Mouse (Mus musculus) left cerebral cortex, adult 18-20 months (tissue): ENCODE data around the gene Tagln2. TPM values are rescaled to one million over a fixed set of nuclear protein-coding genes. Genes with fewer than 3 reads are reported as not detected.

Experiments used
- DNase-seq, 2 experiments: peaks; one replicate each; pipeline ENCODE4 v3.0.0; 2021 to 2022; ENCODE audit warnings: low spot score in 2 of 2, mixed read lengths in 1 of 2
- long read RNA-seq, 2 experiments: library from polyadenylated mRNA; stranded (forward); transcript quantifications; one replicate each; pipeline ENCODE4 v2.0.0; 2021
- total RNA-seq, 2 experiments: library from RNA; stranded (reverse); gene quantifications; 2 replicates each; pipeline ENCODE4 v1.2.3; 2021

Tagln2 gene
- 10 to 100 TPM in 1 of 2 experiments, 1 to 10 TPM in 1; 8.2 to 12.3 TPM for total RNA-seq
- long read RNA-seq, experiment 1, partial matches to known transcripts = 0 of 4 reads
- long read RNA-seq, experiment 1, other reads (novel, unspliced or antisense) = 1 of 4 reads
- long read RNA-seq, experiment 2, partial matches to known transcripts = 0 of 4 reads
- long read RNA-seq, experiment 2, other reads (novel, unspliced or antisense) = 1 of 4 reads

- DNase-seq = no peak
These were observed at the start of gene Tagln2 for GRCm38 (mm10) chr1:172499765-172500441. Gene Tagln2 (plus strand): TSS chr1:172500047.

- no peak for DNase-seq
These were observed 49.6 kb upstream of the Tagln2 start for GRCm38 (mm10) chr1:172450226-172450625.

GRCm38 (mm10) chr1:172450848-172451470 lies 48.9 kb upstream of the Tagln2 start:
- DNase-seq = no peak

- no peak for DNase-seq
These were observed 46.9 kb upstream of the Tagln2 start for GRCm38 (mm10) chr1:172452911-172453310.

GRCm38 (mm10) chr1:172453810-172454209 lies 46.0 kb upstream of the Tagln2 start:
- DNase-seq = no peak

GRCm38 (mm10) chr1:172455416-172455815 lies 44.4 kb upstream of the Tagln2 start:
- no peak for DNase-seq

- DNase-seq = no peak
These were observed 43.7 kb upstream of the Tagln2 start for GRCm38 (mm10) chr1:172456001-172456677.

GRCm38 (mm10) chr1:172457196-172457595 lies 42.7 kb upstream of the Tagln2 start:
- no peak for DNase-seq

- no peak for DNase-seq
These were observed 41.8 kb upstream of the Tagln2 start for GRCm38 (mm10) chr1:172458041-172458440.

- DNase-seq = no peak
These were observed 38.2 kb upstream of the Tagln2 start for GRCm38 (mm10) chr1:172461602-172462001.

- no peak for DNase-seq
These were observed 37.3 kb upstream of the Tagln2 start for GRCm38 (mm10) chr1:172462534-172462933.

- no peak for DNase-seq
These were observed 36.2 kb upstream of the Tagln2 start for GRCm38 (mm10) chr1:172463387-172464333.

- no peak for DNase-seq
These were observed 31.5 kb upstream of the Tagln2 start for GRCm38 (mm10) chr1:172468301-172468877.

- no peak for DNase-seq
These were observed 30.5 kb upstream of the Tagln2 start for GRCm38 (mm10) chr1:172469373-172469772.

GRCm38 (mm10) chr1:172469810-172470448 lies 29.9 kb upstream of the Tagln2 start:
- DNase-seq = no peak

GRCm38 (mm10) chr1:172472909-172473308 lies 26.9 kb upstream of the Tagln2 start:
- DNase-seq = no peak

- no peak for DNase-seq
These were observed 25.7 kb upstream of the Tagln2 start for GRCm38 (mm10) chr1:172474196-172474595.

- DNase-seq = no peak
These were observed 24.6 kb upstream of the Tagln2 start, which contains the start of gene Slamf9 for GRCm38 (mm10) chr1:172475054-172475741. Gene Slamf9 (plus strand): TSS chr1:172475358.

GRCm38 (mm10) chr1:172478020-172478419 lies 21.8 kb upstream of the Tagln2 start:
- no peak for DNase-seq
